Mouse (Mus musculus): ENCODE measurements at regions not wholly inside any gene's neighbourhood (a gene's known extent, or its start where the extent isn't known, plus 50 kb on each side); places are given as distances from the start of the nearest gene placed in this dataset.

- Histone ChIP-seq H3K9me3 (no peaks in the 10 kb centered on the region), H3K4me2 (no peak overlapping the region), H3K27ac (replicated peaks) (no peak overlapping the region), H3K9ac (no peak overlapping the region), H3K4me1 (replicated peaks) (no peaks in the 10 kb centered on the region), H3K36me3 (no peaks in the 10 kb centered on the region), H3K4me3 (no peak overlapping the region), H3K27me3 (no peaks in the 10 kb centered on the region)
- ATAC-seq (ENCODE audit: low read depth) = no peak
- WGBS = 80% methylated on average over 1 of the region's 1 CpGs
These were observed 339.1 kb upstream of the Msl3l2 start for GRCm38 (mm10) chr10:55767571-55767970.

DNA sequence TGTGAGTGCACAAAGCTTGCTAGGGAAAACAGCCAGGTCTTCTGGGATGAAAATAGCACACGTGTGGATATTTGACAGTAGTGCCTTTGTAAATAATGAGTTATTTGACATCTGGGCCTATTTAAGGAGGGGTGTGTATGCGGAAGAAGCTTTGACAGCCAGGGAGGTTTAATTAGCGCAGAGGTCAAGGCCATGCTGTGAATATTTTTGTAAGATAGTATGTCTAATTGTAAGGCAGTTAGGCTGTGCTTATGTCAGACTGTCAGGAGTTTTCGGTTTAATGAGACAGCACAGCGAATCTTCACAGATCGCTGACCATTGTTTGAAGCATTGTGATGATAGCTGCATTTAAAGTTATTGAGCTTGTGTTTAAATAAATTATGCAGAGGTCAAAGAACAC lies 337.1 kb upstream of the Msl3l2 start:
- ATAC-seq (ENCODE audit: low read depth) = no peak
- Histone ChIP-seq H3K4me2 (no peak overlapping the region), H3K4me1 (replicated peaks) (no peaks in the 10 kb centered on the region), H3K27ac (replicated peaks) (no peak overlapping the region), H3K36me3 (no peaks in the 10 kb centered on the region), H3K4me3 (no peak overlapping the region), H3K9me3 (no peaks in the 10 kb centered on the region), H3K9ac (no peak overlapping the region), H3K27me3 (no peaks in the 10 kb centered on the region)
- 43% methylated on average over 6 of the region's 6 CpGs for WGBS

DNA sequence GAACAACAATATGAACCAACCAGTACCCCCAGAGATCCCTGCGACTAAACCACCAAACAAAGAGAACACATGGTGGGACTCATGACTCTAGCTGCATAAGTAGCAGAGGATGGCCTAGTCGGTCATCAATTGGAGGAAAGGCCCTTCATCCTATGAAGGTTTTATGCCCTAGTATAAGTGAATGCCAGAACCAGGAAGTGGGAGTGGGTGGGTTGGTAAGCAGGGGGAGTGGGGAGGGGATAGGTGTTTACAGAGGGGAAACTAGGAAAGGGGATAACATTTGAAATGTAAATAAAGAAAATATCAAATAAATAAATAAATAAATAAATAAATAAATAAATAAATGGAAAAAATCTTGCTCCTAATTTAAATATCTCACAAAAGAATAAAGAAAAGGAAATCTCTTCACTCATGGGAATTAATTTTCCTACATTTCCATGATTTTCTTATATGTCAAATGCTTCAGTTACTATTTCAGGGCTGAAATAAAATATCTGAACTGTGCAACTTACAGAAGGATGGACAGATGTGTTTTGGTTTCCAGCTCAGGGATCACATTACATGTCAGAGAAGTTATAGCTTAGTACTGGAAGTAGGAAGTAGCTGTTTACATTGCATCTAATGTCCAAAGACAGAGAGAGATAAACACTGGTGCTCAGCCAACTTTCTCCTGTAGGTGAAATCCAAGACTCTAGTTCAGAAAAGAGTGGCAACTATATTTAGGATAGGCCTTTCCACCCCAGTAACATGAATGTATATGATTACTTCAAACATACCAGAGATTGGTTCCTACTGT lies 323.8 kb upstream of the Msl3l2 start:
- ATAC-seq (ENCODE audit: low read depth) = no peak

GRCm38 (mm10) chr10:55813966-55814365 lies 292.8 kb upstream of the Msl3l2 start:
- H3K27me3 ChIP-seq = no peaks in the 10 kb centered on the region
- no peak overlapping the region for H3K4me3 ChIP-seq
- no peaks in the 10 kb centered on the region for H3K4me1 ChIP-seq (replicated peaks)
- no peak overlapping the region for H3K9ac ChIP-seq
- no peak overlapping the region for H3K4me2 ChIP-seq
- no peak for ATAC-seq (ENCODE audit: low read depth)
- no peak overlapping the region for H3K27ac ChIP-seq (replicated peaks)
- H3K36me3 ChIP-seq = no peaks in the 10 kb centered on the region
- no peaks in the 10 kb centered on the region for H3K9me3 ChIP-seq
- WGBS = 83% methylated on average over 2 of the region's 2 CpGs

More for the DNA sequence above, 323.8 kb upstream of the Msl3l2 start:
- 83% methylated on average over 2 of the region's 2 CpGs for whole genome bisulfite sequencing
- H3K9me3 ChIP-seq = no peaks in the 10 kb centered on the region
- H3K9ac ChIP-seq = no peak overlapping the region
- no peaks in the 10 kb centered on the region for H3K36me3 ChIP-seq
- H3K4me1 ChIP-seq (replicated peaks) = no peaks in the 10 kb centered on the region
- H3K4me3 ChIP-seq = no peak overlapping the region
- H3K4me2 ChIP-seq = no peak overlapping the region
- no peaks in the 10 kb centered on the region for H3K27me3 ChIP-seq
- no peak overlapping the region for H3K27ac ChIP-seq (replicated peaks)

GRCm38 (mm10) chr10:55851361-55851760 lies 255.4 kb upstream of the Msl3l2 start:
- Histone ChIP-seq H3K4me3 (no peak overlapping the region), H3K4me2 (no peak overlapping the region), H3K27me3 (no peaks in the 10 kb centered on the region), H3K9me3 (no peaks in the 10 kb centered on the region), H3K4me1 (replicated peaks) (no peaks in the 10 kb centered on the region), H3K27ac (replicated peaks) (no peak overlapping the region), H3K9ac (no peak overlapping the region), H3K36me3 (no peaks in the 10 kb centered on the region)
- 93% methylated on average over 2 of the region's 2 CpGs for WGBS
- no peak for ATAC-seq (ENCODE audit: low read depth)

GRCm38 (mm10) chr10:55892606-55893005 lies 214.1 kb upstream of the Msl3l2 start:
- no peaks in the 10 kb centered on the region for H3K36me3 ChIP-seq
- no peak overlapping the region for H3K27ac ChIP-seq (replicated peaks)
- H3K9ac ChIP-seq = no peak overlapping the region
- H3K9me3 ChIP-seq = no peaks in the 10 kb centered on the region
- peak; percentile 65; the same call in 1 of the 2 replicates for ATAC-seq (ENCODE audit: low read depth)
- H3K4me3 ChIP-seq = no peak overlapping the region
- no peaks in the 10 kb centered on the region for H3K4me1 ChIP-seq (replicated peaks)
- H3K4me2 ChIP-seq = no peak overlapping the region
- H3K27me3 ChIP-seq = no peaks in the 10 kb centered on the region
- WGBS = 49% methylated on average over 3 of the region's 3 CpGs

DNA sequence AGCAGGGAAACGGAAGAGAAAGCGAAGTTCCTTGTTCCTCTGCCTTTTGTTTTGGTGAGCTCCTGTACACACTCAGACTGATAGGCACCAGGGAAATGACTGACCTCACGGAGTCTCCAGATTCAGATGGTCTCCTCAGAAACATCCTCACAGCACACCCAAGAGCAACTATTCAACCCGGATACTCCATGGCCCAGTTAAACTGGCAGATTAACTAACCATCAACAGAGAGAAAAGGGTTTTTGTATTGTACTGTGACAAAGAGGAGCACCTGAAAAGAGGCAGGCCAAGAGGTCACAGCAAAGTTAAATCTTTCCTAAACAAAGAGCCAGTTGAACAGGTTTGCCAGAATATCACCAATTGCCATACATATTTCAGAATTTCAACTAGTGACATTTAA lies 177.6 kb upstream of the Msl3l2 start:
- H3K4me3 ChIP-seq = no peak overlapping the region
- no peaks in the 10 kb centered on the region for H3K9me3 ChIP-seq
- WGBS = 43% methylated on average over 4 of the region's 4 CpGs
- H3K36me3 ChIP-seq = no peaks in the 10 kb centered on the region
- ATAC-seq (ENCODE audit: low read depth) = no peak
- H3K4me2 ChIP-seq = no peak overlapping the region
- no peaks in the 10 kb centered on the region for H3K4me1 ChIP-seq (replicated peaks)
- no peaks in the 10 kb centered on the region for H3K27me3 ChIP-seq
- no peak overlapping the region for H3K27ac ChIP-seq (replicated peaks)
- H3K9ac ChIP-seq = no peak overlapping the region

DNA sequence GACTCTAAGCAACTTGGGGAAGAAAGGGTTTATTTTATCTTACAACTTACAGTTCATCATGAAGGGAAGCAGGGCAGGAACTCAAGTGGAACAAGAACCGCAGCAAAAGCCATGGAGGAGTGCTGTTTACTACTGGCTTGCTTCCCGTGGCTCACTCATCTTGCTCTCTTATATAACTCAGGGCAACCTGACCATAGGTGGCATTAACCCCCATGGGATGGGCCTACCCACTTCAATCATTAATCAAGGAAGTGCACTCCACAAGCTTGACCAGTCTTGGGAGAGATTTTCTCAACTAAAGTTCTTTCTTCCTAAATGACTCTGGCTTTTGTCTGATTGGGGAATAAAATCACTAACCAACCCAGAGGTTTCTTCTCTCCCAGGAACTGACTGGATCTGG lies 172.7 kb upstream of the Msl3l2 start:
- ATAC-seq (ENCODE audit: low read depth) = no peak
- no peaks in the 10 kb centered on the region for H3K9me3 ChIP-seq
- H3K27me3 ChIP-seq = no peaks in the 10 kb centered on the region
- no peaks in the 10 kb centered on the region for H3K4me1 ChIP-seq (replicated peaks)
- no peak overlapping the region for H3K9ac ChIP-seq
- no peak overlapping the region for H3K27ac ChIP-seq (replicated peaks)
- no peaks in the 10 kb centered on the region for H3K36me3 ChIP-seq
- WGBS = 57% methylated on average over 2 of the region's 2 CpGs
- no peak overlapping the region for H3K4me3 ChIP-seq
- H3K4me2 ChIP-seq = no peak overlapping the region

DNA sequence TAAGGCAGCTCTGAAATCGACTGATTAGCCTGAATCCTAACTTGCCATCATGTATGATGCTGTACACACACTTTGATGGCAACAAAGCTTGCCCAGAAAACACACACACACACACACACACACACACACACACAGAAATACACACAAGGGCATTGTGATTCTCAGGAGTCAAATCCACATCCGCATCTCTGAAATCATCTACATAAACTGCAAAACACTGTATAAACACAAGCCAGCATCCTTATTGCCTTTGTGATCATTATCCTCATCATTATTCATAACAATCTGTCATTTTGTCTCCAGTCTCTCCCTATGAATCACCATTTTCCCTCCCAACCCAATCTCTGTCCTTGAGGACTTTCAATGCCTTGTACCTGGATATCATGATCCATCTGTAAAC lies 171.3 kb upstream of the Msl3l2 start:
- Histone ChIP-seq H3K4me1 (replicated peaks) (no peaks in the 10 kb centered on the region), H3K27me3 (no peaks in the 10 kb centered on the region), H3K9ac (no peak overlapping the region), H3K36me3 (no peaks in the 10 kb centered on the region), H3K4me2 (no peak overlapping the region), H3K27ac (replicated peaks) (no peak overlapping the region), H3K9me3 (0 out of 2 replicates have a peak, but pooled peaks cover 4% of the 10 kb centered on the region), H3K4me3 (no peak overlapping the region)
- ATAC-seq (ENCODE audit: low read depth) = no peak
- 65% methylated on average over 2 of the region's 2 CpGs for WGBS

- Histone ChIP-seq H3K36me3 (no peaks in the 10 kb centered on the region), H3K27ac (replicated peaks) (no peak overlapping the region), H3K4me1 (replicated peaks) (no peaks in the 10 kb centered on the region), H3K27me3 (no peaks in the 10 kb centered on the region), H3K4me2 (no peak overlapping the region), H3K9me3 (no peaks in the 10 kb centered on the region), H3K9ac (no peak overlapping the region), H3K4me3 (no peak overlapping the region)
- ATAC-seq (ENCODE audit: low read depth) = no peak
- WGBS = 52% methylated on average over 4 of the region's 4 CpGs
These were observed 144.0 kb upstream of the Msl3l2 start for GRCm38 (mm10) chr10:55962627-55963203.
